Mouse (Mus musculus) G1E (cell line): ENCODE results near the gene Plxna2.

Source experiments
- CTCF ChIP-seq: IDR thresholded peaks from 2 replicates; pipeline ENCODE4 v1.5.1; 2012; ENCODE audit warnings: low read depth, low read length, inconsistent platforms, mixed read lengths
- GATA1 ChIP-seq: IDR thresholded peaks from 2 replicates; pipeline ENCODE4 v1.6.1; 2012; ENCODE audit warnings: borderline replicate concordance, low read length, inconsistent platforms, mixed read lengths
- GATA2 ChIP-seq: IDR thresholded peaks from 2 replicates; pipeline ENCODE4 v1.6.1; 2012; ENCODE audit warnings: low read depth, low read length, inconsistent platforms, borderline replicate concordance
- POLR2AphosphoS5 ChIP-seq: IDR thresholded peaks from 2 replicates; pipeline ENCODE4 v1.6.1; 2012; ENCODE audit warnings: low read depth, low read length, inconsistent platforms; ENCODE audit not compliant: insufficient replicate concordance
- TAL1 ChIP-seq: conservative IDR thresholded peaks from 2 replicates; pipeline ENCODE4 v1.6.1; 2012; ENCODE audit warnings: low read depth, low read length, inconsistent platforms, mixed read lengths

DNA sequence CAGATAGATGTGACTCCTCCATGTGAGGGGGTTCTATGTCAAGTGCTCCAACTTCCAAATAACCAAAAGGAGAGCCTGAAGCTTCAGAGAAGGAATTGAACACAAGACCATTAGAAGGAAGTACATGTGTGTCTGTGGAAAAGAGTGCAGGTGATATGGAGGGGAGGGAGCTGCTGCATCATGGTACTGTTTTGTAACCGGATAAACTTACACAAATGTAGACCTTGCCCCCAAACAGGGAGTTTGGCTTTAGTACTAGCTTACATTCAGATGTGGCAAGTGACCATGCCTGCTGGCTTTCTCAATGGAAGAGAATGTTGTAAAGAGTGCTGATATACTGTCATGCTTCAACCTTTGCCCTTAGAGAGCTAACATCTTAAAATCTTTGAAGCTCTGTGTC, 150.8 kb downstream of the Plxna2 start:
- TF ChIP-seq CTCF (no peak), GATA1 (no peak), POLR2AphosphoS5 (no peak), TAL1 (no peak), GATA2 (no peak)
